Mouse (Mus musculus) heart, embryonic 13.5 days (tissue): ENCODE results near the gene Ppdpf. TPM values are rescaled to one million over a fixed set of nuclear protein-coding genes. Genes with fewer than 3 reads are reported as not detected.

Experiments
- ATAC-seq: fragments of 200-750 bp; cut with Nextera tagmentation; 2 replicates; pipeline ENCODE4 v1.8.0; 2017; ENCODE audit warnings: moderate TSS enrichment; ENCODE audit not compliant: insufficient number of reproducible peaks, low FRiP score, low TSS enrichment; ENCODE audit errors: extremely low read depth
- H3K27ac ChIP-seq: fragments of 300-500 bp; sonication (generic); replicated peaks from 2 replicates; pipeline ENCODE4 v1.5.1; 2015; ENCODE audit warnings: moderate library complexity, mild to moderate bottlenecking, inconsistent platforms
- H3K27me3 ChIP-seq: fragments of 300-500 bp; sonication (generic); replicated peaks from 2 replicates; pipeline ENCODE4 v1.6.1; 2015; ENCODE audit warnings: mild to moderate bottlenecking, inconsistent platforms
- H3K36me3 ChIP-seq: fragments of 300-500 bp; sonication (generic); 2 replicates; pipeline ENCODE4 v1.6.1; 2015; ENCODE audit warnings: mild to moderate bottlenecking, inconsistent platforms
- H3K4me1 ChIP-seq: fragments of 300-500 bp; sonication (generic); 2 replicates; pipeline ENCODE4 v1.6.1; 2015; ENCODE audit warnings: inconsistent platforms
- H3K4me2 ChIP-seq: fragments of 300-500 bp; sonication (generic); 2 replicates; pipeline ENCODE4 v1.6.1; 2015; ENCODE audit warnings: inconsistent platforms, mild to moderate bottlenecking, moderate library complexity
- H3K4me3 ChIP-seq: fragments of 300-500 bp; sonication (generic); 2 replicates; pipeline ENCODE4 v1.5.1; 2015; ENCODE audit warnings: moderate library complexity, mild to moderate bottlenecking, inconsistent platforms
- H3K9ac ChIP-seq: fragments of 300-500 bp; sonication (generic); 2 replicates; pipeline ENCODE4 v1.6.1; 2015; ENCODE audit warnings: inconsistent platforms, mild to moderate bottlenecking, moderate library complexity
- H3K9me3 ChIP-seq: fragments of 300-500 bp; sonication (generic); 2 replicates; pipeline ENCODE4 v1.6.1; 2016; ENCODE audit warnings: inconsistent platforms
- WGBS: fragments of 180-500 bp; shearing (Covaris S2); methylation state at CpG from one replicate; pipeline ENCODE4 v1.1.7; 2015; ENCODE audit warnings: mixed read lengths; 5-methylcytosine and 5-hydroxymethylcytosine counted together
- polyA plus RNA-seq: library from polyadenylated mRNA; unstranded; fragments of >200 nt; fragmentation: Nextera tagmentation; extraction: Ambion mirVana; gene quantifications from 2 replicates; pipeline ENCODE4 v1.2.1, GENCODE M21; 2015

Ppdpf gene
- polyA plus RNA-seq, 1 experiment from 2014 or later, result 188 TPM

GRCm38 (mm10) chr2:181220361-181220760, 33.3 kb downstream of the Ppdpf start:
- no peak for ATAC-seq
- peak overlapping the region; percentile 75 for H3K4me2 ChIP-seq
- no peak overlapping the region for H3K27ac ChIP-seq
- whole genome bisulfite sequencing, result 53% methylated on average over 2 of the region's 2 CpGs
- peaks cover 17% of the 10 kb centered on the region for H3K4me1 ChIP-seq
- peak overlapping the region; percentile 67 for H3K9ac ChIP-seq
- peaks cover 39% of the 10 kb centered on the region for H3K27me3 ChIP-seq
- H3K9me3 ChIP-seq, result no peaks in the 10 kb centered on the region
- no peaks in the 10 kb centered on the region for H3K36me3 ChIP-seq
- H3K4me3 ChIP-seq, result peak overlapping the region; percentile 45

GRCm38 (mm10) chr2:181224994-181225393, 37.9 kb downstream of the Ppdpf start:
- Histone ChIP-seq H3K27ac (no peak overlapping the region), H3K4me3 (no peak overlapping the region), H3K9me3 (no peaks in the 10 kb centered on the region), H3K36me3 (peaks cover 16% of the 10 kb centered on the region), H3K27me3 (peaks cover 20% of the 10 kb centered on the region), H3K9ac (no peak overlapping the region), H3K4me2 (no peak overlapping the region), H3K4me1 (peaks cover 6% of the 10 kb centered on the region)
- 75% methylated on average over 2 of the region's 2 CpGs for WGBS
- ATAC-seq, result no peak

- Histone ChIP-seq H3K27me3 (peaks cover under 1% of the 10 kb centered on the region; the same call in 1 of the 2 replicates), H3K4me3 (no peak overlapping the region), H3K9me3 (no peaks in the 10 kb centered on the region), H3K4me2 (no peak overlapping the region), H3K27ac (no peak overlapping the region), H3K9ac (no peak overlapping the region), H3K4me1 (no peaks in the 10 kb centered on the region), H3K36me3 (peaks cover 31% of the 10 kb centered on the region)
- 70% methylated on average over 3 of the region's 3 CpGs for WGBS
- no peak for ATAC-seq
Observed at GRCm38 (mm10) chr2:181227122-181227521, 40.1 kb downstream of the Ppdpf start.

GRCm38 (mm10) chr2:181228335-181228734, 41.3 kb downstream of the Ppdpf start:
- Histone ChIP-seq H3K4me3 (no peak overlapping the region), H3K9ac (no peak overlapping the region), H3K4me2 (no peak overlapping the region), H3K9me3 (no peaks in the 10 kb centered on the region), H3K27ac (no peak overlapping the region), H3K36me3 (peaks cover 35% of the 10 kb centered on the region), H3K4me1 (no peaks in the 10 kb centered on the region), H3K27me3 (no peaks in the 10 kb centered on the region)
- 59% methylated on average over 1 of the region's 1 CpGs for WGBS
- ATAC-seq, result no peak

- 67% methylated on average over 20 of the region's 20 CpGs for WGBS
- no peak for ATAC-seq
- H3K4me1 ChIP-seq, result no peaks in the 10 kb centered on the region
- no peaks in the 10 kb centered on the region for H3K27me3 ChIP-seq
- H3K4me3 ChIP-seq, result no peak overlapping the region
- H3K4me2 ChIP-seq, result no peak overlapping the region
- H3K9me3 ChIP-seq, result no peaks in the 10 kb centered on the region
- no peak overlapping the region for H3K27ac ChIP-seq
- H3K36me3 ChIP-seq, result peaks cover 45% of the 10 kb centered on the region
- H3K9ac ChIP-seq, result no peak overlapping the region
Observed at GRCm38 (mm10) chr2:181231171-181231570, 44.1 kb downstream of the Ppdpf start.

- Histone ChIP-seq H3K4me1 (no peaks in the 10 kb centered on the region), H3K4me3 (no peak overlapping the region), H3K27ac (no peak overlapping the region), H3K9ac (no peak overlapping the region), H3K4me2 (no peak overlapping the region), H3K27me3 (no peaks in the 10 kb centered on the region), H3K9me3 (no peaks in the 10 kb centered on the region), H3K36me3 (peaks cover 57% of the 10 kb centered on the region)
- WGBS, result 83% methylated on average over 15 of the region's 15 CpGs
- no peak for ATAC-seq
Observed at GRCm38 (mm10) chr2:181233443-181233842, 46.4 kb downstream of the Ppdpf start.

GRCm38 (mm10) chr2:181234680-181235079, 47.6 kb downstream of the Ppdpf start:
- 80% methylated on average over 11 of the region's 11 CpGs for WGBS
- H3K36me3 ChIP-seq, result peaks cover 51% of the 10 kb centered on the region
- no peak overlapping the region for H3K27ac ChIP-seq
- no peaks in the 10 kb centered on the region for H3K4me1 ChIP-seq
- no peaks in the 10 kb centered on the region for H3K27me3 ChIP-seq
- no peak overlapping the region for H3K4me2 ChIP-seq
- no peaks in the 10 kb centered on the region for H3K9me3 ChIP-seq
- H3K4me3 ChIP-seq, result no peak overlapping the region
- no peak overlapping the region for H3K9ac ChIP-seq
- ATAC-seq, result no peak

- H3K9me3 ChIP-seq, result no peaks in the 10 kb centered on the region
- no peak overlapping the region for H3K9ac ChIP-seq
- H3K4me3 ChIP-seq, result no peak overlapping the region
- no peaks in the 10 kb centered on the region for H3K27me3 ChIP-seq
- H3K27ac ChIP-seq, result no peak overlapping the region
- no peak for ATAC-seq
- H3K4me1 ChIP-seq, result peaks cover under 1% of the 10 kb centered on the region; the same call in 1 of the 2 replicates
- no peak overlapping the region for H3K4me2 ChIP-seq
- peaks cover 40% of the 10 kb centered on the region for H3K36me3 ChIP-seq
- WGBS, result 76% methylated on average over 23 of the region's 23 CpGs
Observed at GRCm38 (mm10) chr2:181235681-181236566, 48.9 kb downstream of the Ppdpf start.

- no peak overlapping the region for H3K4me2 ChIP-seq
- H3K4me1 ChIP-seq, result peaks cover 15% of the 10 kb centered on the region
- no peak overlapping the region for H3K4me3 ChIP-seq
- ATAC-seq, result no peak
- no peaks in the 10 kb centered on the region for H3K9me3 ChIP-seq
- no peak overlapping the region for H3K27ac ChIP-seq
- 84% methylated on average over 17 of the region's 17 CpGs for WGBS
- H3K27me3 ChIP-seq, result no peaks in the 10 kb centered on the region
- H3K9ac ChIP-seq, result no peak overlapping the region
- peaks cover 31% of the 10 kb centered on the region for H3K36me3 ChIP-seq
Observed at GRCm38 (mm10) chr2:181237251-181238014, 50.4 kb downstream of the Ppdpf start.

GRCm38 (mm10) chr2:181238091-181238610, 51.1 kb downstream of the Ppdpf start:
- no peak overlapping the region for H3K4me3 ChIP-seq
- H3K9ac ChIP-seq, result no peak overlapping the region
- peaks cover 16% of the 10 kb centered on the region for H3K4me1 ChIP-seq
- H3K36me3 ChIP-seq, result peaks cover 31% of the 10 kb centered on the region
- H3K27me3 ChIP-seq, result no peaks in the 10 kb centered on the region
- no peak overlapping the region for H3K27ac ChIP-seq
- no peak for ATAC-seq
- no peaks in the 10 kb centered on the region for H3K9me3 ChIP-seq
- 75% methylated on average over 10 of the region's 10 CpGs for WGBS
- H3K4me2 ChIP-seq, result no peak overlapping the region
